Mouse (Mus musculus): Measurements from ENCODE around the gene Rasal2.

DNA sequence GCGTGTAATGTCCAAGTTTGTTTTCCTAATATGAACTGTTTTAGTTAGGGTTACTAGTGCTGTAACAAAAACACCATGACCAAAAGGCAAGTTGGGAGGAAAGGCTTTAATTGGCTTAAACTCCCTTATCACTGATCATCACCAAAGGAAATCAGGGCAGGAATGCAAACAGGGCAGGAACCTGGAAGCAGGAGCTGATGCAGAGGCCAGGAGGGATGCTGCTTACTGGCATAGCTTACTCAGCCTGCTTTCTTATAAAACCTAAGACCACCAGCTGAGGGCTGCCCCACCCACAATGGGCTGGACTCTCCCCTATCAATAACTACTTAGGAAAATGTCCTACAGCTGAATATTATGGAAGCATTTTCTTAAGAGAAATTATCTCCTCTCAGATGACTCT is 65.7 kb downstream of the Rasal2 start:
- TF ChIP-seq CTCF (IDR thresholded peaks at IDR 0.05; ENCODE audit: low read depth) (no peak), EP300 (optimal IDR thresholded peaks at IDR 0.05) (no peak)

Data from stomach, postnatal 0 days (tissue).